Mouse (Mus musculus) ES-E14 (cell line): ENCODE measurements around the gene Lrrc56.

Experiments
- HCFC1 ChIP-seq: IDR thresholded peaks from 2 replicates; pipeline ENCODE4 v1.6.1; 2012; ENCODE audit warnings: low read length, inconsistent platforms, borderline replicate concordance; ENCODE audit not compliant: insufficient read depth
- ZNF384 ChIP-seq: IDR thresholded peaks from 2 replicates; pipeline ENCODE4 v1.6.1; 2012; ENCODE audit warnings: low read depth, low read length, inconsistent platforms

DNA sequence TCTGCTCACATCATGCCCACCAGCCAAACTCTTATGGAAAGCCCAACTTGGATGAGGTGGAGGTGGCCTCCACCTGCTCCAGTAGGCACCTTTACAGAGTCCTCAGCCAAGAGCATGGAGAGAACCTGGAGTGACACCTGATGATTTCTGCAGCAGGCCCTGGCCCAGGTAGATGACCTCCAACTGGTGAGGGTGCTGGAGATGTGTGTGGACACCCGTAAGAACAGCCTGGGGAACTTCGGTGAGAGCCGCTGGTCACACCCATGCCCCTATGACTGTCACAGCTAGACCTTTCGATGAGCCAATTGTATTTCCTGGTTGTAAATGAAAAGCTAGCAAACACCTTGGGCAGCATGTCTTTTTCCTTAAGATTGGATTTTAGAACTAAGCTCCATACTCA, 4.2 kb downstream of the Lrrc56 start:
- TF ChIP-seq HCFC1: no peak
- no peak for TF ChIP-seq ZNF384
